Mouse (Mus musculus) liver, embryonic 14.5 days (tissue): ENCODE data around the gene Syne3.

ENCODE experiments used
- CTCF ChIP-seq: IDR thresholded peaks from 2 replicates; pipeline ENCODE4 v1.5.1; 2016; ENCODE audit warnings: antibody characterized with exemption, low read depth, control low read depth
- EP300 ChIP-seq: IDR thresholded peaks from 2 replicates; pipeline ENCODE4 v1.6.1; 2016; ENCODE audit warnings: antibody characterized with exemption, low read depth

DNA sequence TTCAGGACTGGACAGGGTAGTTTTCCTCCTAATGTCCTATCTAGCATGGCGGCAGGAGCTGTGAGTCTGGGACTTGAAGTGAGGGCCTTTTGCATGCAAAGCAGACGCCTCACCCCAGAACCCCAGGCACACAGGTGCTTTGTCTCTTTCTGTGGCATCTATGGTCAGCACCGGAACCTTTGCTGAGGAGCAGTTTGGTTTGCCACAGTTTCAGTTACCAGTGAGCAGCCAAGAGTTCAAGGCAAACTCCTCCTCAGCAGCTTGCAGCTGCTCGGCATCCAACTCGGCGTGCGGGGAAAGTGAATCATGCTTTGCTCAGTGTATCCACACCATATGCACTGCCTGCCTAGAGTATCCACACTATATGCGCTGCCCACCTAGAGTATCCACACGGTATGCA lies 13.2 kb upstream of the Syne3 start:
- TF ChIP-seq EP300 = no peak
- no peak for TF ChIP-seq CTCF
